Mouse (Mus musculus) liver, embryonic 14.5 days (tissue): ENCODE measurements around the gene Klhl18. TPM values are rescaled to one million over a fixed set of nuclear protein-coding genes. Genes with fewer than 3 reads are reported as not detected.

Source experiments
- ATAC-seq: fragments of 200-750 bp; cut with Nextera tagmentation; 2 replicates; pipeline ENCODE4 v1.8.0; 2017; ENCODE audit warnings: moderate number of reproducible peaks, mild to moderate bottlenecking, moderate library complexity; ENCODE audit not compliant: insufficient read depth
- DNase-seq, 3 experiments: peaks; one replicate each; pipeline ENCODE4 v3.0.0-alpha.2; 2012 to 2013; ENCODE audit warnings: low read depth in 3 of 3, low spot score in 3 of 3
- H3K27ac ChIP-seq: fragments of 300-500 bp; sonication (generic); 2 replicates; pipeline ENCODE4 v1.5.1; 2014; ENCODE audit warnings: moderate library complexity, mild to moderate bottlenecking, control low read depth, inconsistent platforms
- H3K27me3 ChIP-seq: fragments of 300-500 bp; sonication (generic); 2 replicates; pipeline ENCODE4 v1.6.1; 2014; ENCODE audit warnings: mild to moderate bottlenecking, low read length, moderate library complexity; ENCODE audit not compliant: control insufficient read depth, insufficient read depth
- H3K36me3 ChIP-seq: fragments of 300-500 bp; sonication (generic); replicated peaks from 2 replicates; pipeline ENCODE4 v1.6.1; 2014; ENCODE audit warnings: low read depth; ENCODE audit not compliant: control insufficient read depth, insufficient read depth
- H3K4me1 ChIP-seq, 2 experiments: fragments of 200-500 bp in 1 of 2; fragments of 300-500 bp in 1 of 2; sonication (generic) in 1 of 2; replicated peaks; 2 replicates each; pipeline ENCODE4 v1.6.1; 2012 to 2014; ENCODE audit warnings: antibody characterized with exemption in 1 of 2, inconsistent platforms in 1 of 2, low read length in 1 of 2; ENCODE audit not compliant: control insufficient read depth in 2 of 2, insufficient read depth in 2 of 2
- H3K4me2 ChIP-seq: fragments of 300-500 bp; sonication (generic); 2 replicates; pipeline ENCODE4 v1.6.1; 2014; ENCODE audit warnings: low read depth, mild to moderate bottlenecking, control low read depth, moderate library complexity
- H3K4me3 ChIP-seq, 2 experiments: fragments of 200-500 bp in 1 of 2; fragments of 300-500 bp in 1 of 2; sonication (generic) in 1 of 2; 2 replicates each; pipeline ENCODE4 v1.5.1; 2012 to 2014; ENCODE audit warnings: low read depth in 2 of 2, low read length in 2 of 2, mild to moderate bottlenecking in 2 of 2, control low read depth in 1 of 2, inconsistent platforms in 1 of 2, moderate library complexity in 1 of 2; ENCODE audit not compliant: insufficient read depth in 1 of 2
- H3K9ac ChIP-seq: fragments of 300-500 bp; sonication (generic); replicated peaks from 2 replicates; pipeline ENCODE4 v1.6.1; 2014; ENCODE audit warnings: mild to moderate bottlenecking, control low read depth, moderate library complexity
- H3K9me3 ChIP-seq: fragments of 300-500 bp; sonication (generic); 2 replicates; pipeline ENCODE4 v1.6.1; 2016; ENCODE audit warnings: low read length, mixed read lengths; ENCODE audit not compliant: control insufficient read depth
- CTCF ChIP-seq: IDR thresholded peaks from 2 replicates; pipeline ENCODE4 v1.5.1; 2016; ENCODE audit warnings: antibody characterized with exemption, low read depth, control low read depth
- EP300 ChIP-seq: IDR thresholded peaks from 2 replicates; pipeline ENCODE4 v1.6.1; 2016; ENCODE audit warnings: antibody characterized with exemption, low read depth
- WGBS: fragments of 180-500 bp; shearing (Covaris S2); extraction: QIAGEN DNeasy Blood & Tissue Kit; methylation state at CpG from one replicate; pipeline ENCODE4 v1.1.7; 2014; ENCODE audit not compliant: insufficient replicate concordance; 5-methylcytosine and 5-hydroxymethylcytosine counted together
- polyA plus RNA-seq, 2 experiments: library from polyadenylated mRNA; depleted of rRNA in 1 of 2; stranded (reverse) in 1 of 2; unstranded in 1 of 2; fragments of >200 nt; fragmentation: Nextera tagmentation in 1 of 2; extraction: Ambion mirVana in 1 of 2; gene quantifications; 2 replicates each; pipeline versions ENCODE4 v1.2.1 to v1.2.3; 2012 to 2014

Gene Klhl18
- polyA plus RNA-seq, 2 experiments, result 1.8 to 2.8 TPM

- ATAC-seq (no peak), DNase-seq (no peak)
- 74% methylated on average over 2 of the region's 2 CpGs for WGBS
- H3K27me3 ChIP-seq, result no peaks in the 10 kb centered on the region
- TF ChIP-seq CTCF (no peak), EP300 (no peak)
- H3K4me3 ChIP-seq, result no peak overlapping the region
- H3K9ac ChIP-seq, result no peak overlapping the region
- H3K36me3 ChIP-seq, result no peaks in the 10 kb centered on the region
- peaks cover 3 to 6% of the 10 kb centered on the region in 2 experiments; a peak in 3 of 4 replicates for H3K4me1 ChIP-seq
- no peak overlapping the region for H3K27ac ChIP-seq
- H3K9me3 ChIP-seq, result no peaks in the 10 kb centered on the region
- H3K4me2 ChIP-seq, result no peak overlapping the region
Observed at GRCm38 (mm10) chr9:110402731-110403130, 73.8 kb downstream of the Klhl18 start.

GRCm38 (mm10) chr9:110400650-110401049 lies 75.8 kb downstream of the Klhl18 start:
- no peak overlapping the region for H3K4me2 ChIP-seq
- TF ChIP-seq EP300, result no peak
- TF ChIP-seq CTCF, result no peak
- H3K36me3 ChIP-seq, result no peaks in the 10 kb centered on the region
- no peaks in the 10 kb centered on the region for H3K4me1 ChIP-seq
- WGBS, result 68% methylated on average over 5 of the region's 5 CpGs
- no peak overlapping the region for H3K27ac ChIP-seq
- DNase-seq (no peak), ATAC-seq (no peak)
- no peak overlapping the region for H3K4me3 ChIP-seq
- no peaks in the 10 kb centered on the region for H3K27me3 ChIP-seq
- H3K9me3 ChIP-seq, result no peaks in the 10 kb centered on the region
- no peak overlapping the region for H3K9ac ChIP-seq

- ATAC-seq (no peak), DNase-seq (no peak)
- Histone ChIP-seq H3K4me1 (no peaks in the 10 kb centered on the region), H3K9ac (no peak overlapping the region), H3K4me3 (no peak overlapping the region), H3K9me3 (no peaks in the 10 kb centered on the region), H3K4me2 (no peak overlapping the region), H3K27me3 (no peaks in the 10 kb centered on the region), H3K27ac (no peak overlapping the region), H3K36me3 (no peaks in the 10 kb centered on the region; the same call in 1 of the 2 replicates)
- TF ChIP-seq EP300, result no peak
- TF ChIP-seq CTCF, result no peak
- 84% methylated on average over 4 of the region's 4 CpGs for WGBS
Observed at GRCm38 (mm10) chr9:110393295-110393694, 83.2 kb downstream of the Klhl18 start.

GRCm38 (mm10) chr9:110390843-110391242 lies 85.7 kb downstream of the Klhl18 start:
- no peak for ATAC-seq
- H3K9ac ChIP-seq, result no peak overlapping the region
- H3K4me1 ChIP-seq, result no peaks in the 10 kb centered on the region
- no peak overlapping the region for H3K4me2 ChIP-seq
- no peak overlapping the region for H3K27ac ChIP-seq
- TF ChIP-seq EP300 (no peak), CTCF (no peak)
- no peaks in the 10 kb centered on the region; the same call in none of the 2 replicates for H3K36me3 ChIP-seq
- H3K27me3 ChIP-seq, result no peaks in the 10 kb centered on the region
- no peak for DNase-seq
- no peaks in the 10 kb centered on the region for H3K9me3 ChIP-seq
- 52% methylated on average over 3 of the region's 3 CpGs for WGBS
- no peak overlapping the region for H3K4me3 ChIP-seq

GRCm38 (mm10) chr9:110388011-110388410 lies 88.5 kb downstream of the Klhl18 start:
- H3K9me3 ChIP-seq, result no peaks in the 10 kb centered on the region

More at GRCm38 (mm10) chr9:110388011-110388410, 88.5 kb downstream of the Klhl18 start:
- no peaks in the 10 kb centered on the region for H3K27me3 ChIP-seq
- peaks cover 5% of the 10 kb centered on the region for H3K36me3 ChIP-seq
- H3K4me3 ChIP-seq, result no peak overlapping the region
- no peak overlapping the region for H3K27ac ChIP-seq
- H3K9ac ChIP-seq, result no peak overlapping the region
- no peak overlapping the region for H3K4me2 ChIP-seq
- TF ChIP-seq CTCF (no peak), EP300 (no peak)
- WGBS, result 76% methylated on average over 7 of the region's 7 CpGs
- H3K4me1 ChIP-seq, result no peaks in the 10 kb centered on the region
- DNase-seq, result no peak
- no peak for ATAC-seq
